Mouse (Mus musculus): ENCODE data around the gene Heca.
"Not testable (repeated sequence)": the region's sequence is repeated elsewhere in the genome, so short reads cannot be mapped to it uniquely, and the experiment has no call there.

Heca gene

DNA sequence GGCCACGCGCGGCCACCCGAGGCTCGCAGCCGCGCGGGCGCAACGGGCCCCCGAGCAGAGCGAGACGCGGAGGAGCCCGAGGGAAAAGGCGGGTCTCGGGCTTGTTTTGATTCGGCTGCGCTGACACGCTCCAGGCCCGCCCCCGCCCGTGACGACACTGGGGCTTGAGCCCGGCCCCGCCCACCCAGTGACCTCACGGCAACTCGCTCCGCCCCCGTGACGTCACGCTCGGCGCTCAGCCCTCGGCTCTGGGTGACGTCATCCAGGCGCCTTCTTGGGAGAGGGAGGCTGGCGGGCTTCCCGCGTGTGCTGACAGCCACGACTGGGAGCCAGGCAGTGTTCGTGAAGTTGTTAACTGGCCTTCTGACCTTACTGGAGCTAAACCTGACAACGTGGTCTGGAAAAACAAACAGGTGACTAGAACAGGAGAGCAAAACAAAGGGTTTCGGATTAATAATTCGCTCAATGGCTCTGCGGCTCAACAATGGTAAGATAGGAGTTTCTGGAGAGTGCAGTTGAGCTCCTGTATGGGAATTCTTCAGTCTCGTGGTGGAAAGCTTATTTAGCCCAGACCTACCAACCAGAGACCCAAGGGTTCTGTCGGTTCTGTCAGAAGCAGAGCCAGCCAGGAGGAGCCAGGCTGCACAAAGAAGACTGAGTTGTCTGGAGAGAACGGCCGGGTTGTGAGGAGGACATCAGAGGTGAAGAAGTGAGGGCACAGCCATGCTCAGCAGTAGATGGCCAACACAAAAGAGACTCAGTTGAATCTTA lies at the start of gene Heca:
Heca (minus strand) TSS at position 108 of the 771 bp plus-strand sequence.
- DNase-seq (ENCODE audit: low spot score), result peak; percentile 73

GRCm38 (mm10) chr10:17990576-17990975 lies 42.7 kb upstream of the Heca start:
- DNase-seq (ENCODE audit: low spot score), result no peak

- no peak for DNase-seq (ENCODE audit: low spot score)
Measured at GRCm38 (mm10) chr10:17989136-17989535, 41.3 kb upstream of the Heca start.

DNA sequence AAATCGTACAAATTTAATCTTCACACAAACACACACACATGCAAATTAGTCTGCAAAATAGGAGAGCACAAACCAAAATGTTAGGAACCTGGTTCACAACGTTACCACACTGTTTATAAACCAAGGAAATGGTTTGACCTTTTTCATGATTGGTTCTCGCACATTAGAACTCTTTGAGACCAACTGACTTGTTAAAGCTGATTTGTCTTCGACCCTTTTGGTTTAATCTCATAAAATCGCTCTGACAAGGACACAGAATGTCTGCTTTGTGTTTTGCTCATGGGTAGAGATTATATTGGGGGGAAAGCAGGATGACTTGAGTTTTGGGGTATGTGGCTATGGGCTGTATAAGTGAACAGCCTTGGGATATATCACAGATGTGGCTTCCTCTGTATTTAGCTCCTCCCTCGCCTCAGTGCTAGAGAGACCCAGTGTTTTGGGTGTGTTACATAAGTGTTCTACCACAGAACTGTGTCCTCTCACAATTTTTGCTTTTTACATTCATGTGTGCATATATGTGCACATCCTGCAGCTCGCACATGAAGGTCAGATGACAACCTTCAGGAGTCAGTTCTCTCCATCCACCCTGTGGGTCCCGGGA lies 40.1 kb upstream of the Heca start:
- DNase-seq (ENCODE audit: low spot score), result no peak

DNA sequence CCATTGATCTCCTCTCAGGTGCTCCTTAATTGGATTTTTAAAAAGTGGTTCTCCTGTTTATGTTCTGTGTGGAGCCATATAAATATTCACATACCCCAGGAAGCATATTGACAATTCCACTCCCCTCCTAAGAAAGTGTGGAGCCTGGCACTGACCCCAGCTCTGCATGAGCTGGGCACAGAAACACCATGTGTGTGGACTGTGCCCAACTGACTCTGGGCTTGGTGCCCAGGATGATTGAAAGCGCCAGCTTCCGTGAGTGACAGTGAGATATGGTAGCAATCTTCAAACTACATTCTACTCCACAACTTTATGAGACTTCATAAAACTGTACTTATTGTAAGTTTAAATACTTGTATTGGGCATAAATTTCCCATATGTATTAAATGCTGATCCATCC lies 35.4 kb upstream of the Heca start:
- DNase-seq (ENCODE audit: low spot score), result no peak

- DNase-seq (ENCODE audit: low spot score), result no peak
Measured at GRCm38 (mm10) chr10:17966090-17966489, 18.2 kb upstream of the Heca start.

DNA sequence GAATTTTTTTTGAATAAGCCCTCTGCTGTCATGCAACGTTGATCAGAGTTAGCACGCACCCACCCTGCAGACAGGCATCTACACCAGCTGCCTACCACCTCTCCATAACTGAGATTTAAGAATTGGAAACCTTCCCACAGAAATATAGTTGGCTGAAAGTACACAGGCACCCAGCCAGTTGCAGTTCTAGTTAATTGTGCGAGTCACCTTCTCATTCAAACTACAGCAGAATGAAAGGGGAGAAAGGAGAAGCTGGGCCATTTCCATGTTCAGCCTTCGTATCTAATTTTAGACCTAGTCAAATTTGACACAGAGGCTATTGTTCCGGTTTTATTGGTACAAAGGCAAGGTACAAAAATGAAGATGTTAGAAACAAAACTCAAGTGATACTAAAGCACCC lies 2.9 kb upstream of the Heca start:
- DNase-seq (ENCODE audit: low spot score), result no peak

- DNase-seq (ENCODE audit: low spot score), result peak; percentile 20
Measured at GRCm38 (mm10) chr10:17947175-17947906, 526 bp downstream of the Heca start.

- DNase-seq (ENCODE audit: low spot score), result not testable (repeated sequence)
Measured at GRCm38 (mm10) chr10:17946799-17947174, 1.1 kb downstream of the Heca start.

- DNase-seq (ENCODE audit: low spot score), result no peak
Measured at GRCm38 (mm10) chr10:17946046-17946445, 1.8 kb downstream of the Heca start.

DNA sequence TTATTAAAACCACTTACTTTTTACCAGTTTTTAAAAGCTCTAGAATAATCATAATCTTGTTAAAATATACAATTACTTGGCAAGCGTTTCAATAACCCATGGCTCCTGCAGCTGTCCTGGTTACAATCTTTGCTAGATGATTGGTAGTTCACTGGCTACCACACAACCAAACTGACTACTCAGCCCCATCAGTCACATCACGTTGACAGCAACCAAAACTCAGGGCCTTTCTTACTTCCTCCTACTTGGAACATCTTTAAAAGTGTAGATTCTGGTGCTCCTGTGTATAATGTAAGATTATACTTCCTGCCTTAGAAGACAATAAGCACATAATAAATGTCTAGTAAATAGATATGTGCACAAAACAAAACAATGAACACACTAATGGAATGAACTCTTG lies 14.2 kb downstream of the Heca start:
- no peak for DNase-seq (ENCODE audit: low spot score)

DNA sequence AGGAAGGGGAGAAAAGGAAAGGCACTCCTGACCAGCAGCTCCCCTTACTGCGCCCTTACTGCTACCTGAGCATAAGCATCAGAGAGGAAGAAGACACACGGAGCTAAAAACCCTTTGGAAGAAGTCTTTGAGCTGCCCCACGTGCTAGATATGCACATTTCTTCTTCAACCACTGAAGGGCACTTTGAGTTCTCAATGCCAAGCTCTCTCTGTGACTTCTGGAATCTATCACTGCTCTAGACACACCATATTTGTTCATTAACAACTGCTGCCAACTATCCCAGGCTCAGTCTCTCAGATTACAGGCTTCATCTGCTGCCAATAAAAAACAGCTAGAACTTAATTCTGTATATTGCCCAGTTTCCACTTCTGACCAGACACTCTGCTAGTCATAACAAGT lies 15.7 kb downstream of the Heca start:
- DNase-seq (ENCODE audit: low spot score), result no peak

GRCm38 (mm10) chr10:17931157-17931556 lies 16.7 kb downstream of the Heca start:
- DNase-seq (ENCODE audit: low spot score), result no peak

- no peak for DNase-seq (ENCODE audit: low spot score)
Measured at GRCm38 (mm10) chr10:17930445-17931083, 17.3 kb downstream of the Heca start.

DNA sequence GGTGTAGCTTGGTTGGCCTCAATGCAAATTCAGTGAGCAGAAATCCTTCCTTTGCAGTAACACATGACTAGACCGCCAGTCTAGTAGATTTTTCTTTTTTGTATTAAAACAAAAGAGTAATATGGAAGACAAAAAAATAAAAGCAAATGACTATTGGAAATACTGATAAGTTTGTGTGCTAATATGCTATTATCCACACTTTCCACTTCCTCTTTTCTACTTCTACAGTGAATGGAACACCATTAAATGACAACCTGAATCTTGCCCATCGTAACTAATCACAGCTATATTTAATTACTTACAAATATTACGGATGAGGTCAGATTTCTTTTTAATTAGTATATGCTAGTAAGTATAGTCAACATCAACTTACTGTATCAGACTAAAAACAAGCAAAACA lies 22.7 kb downstream of the Heca start:
- DNase-seq (ENCODE audit: low spot score), result no peak

DNA sequence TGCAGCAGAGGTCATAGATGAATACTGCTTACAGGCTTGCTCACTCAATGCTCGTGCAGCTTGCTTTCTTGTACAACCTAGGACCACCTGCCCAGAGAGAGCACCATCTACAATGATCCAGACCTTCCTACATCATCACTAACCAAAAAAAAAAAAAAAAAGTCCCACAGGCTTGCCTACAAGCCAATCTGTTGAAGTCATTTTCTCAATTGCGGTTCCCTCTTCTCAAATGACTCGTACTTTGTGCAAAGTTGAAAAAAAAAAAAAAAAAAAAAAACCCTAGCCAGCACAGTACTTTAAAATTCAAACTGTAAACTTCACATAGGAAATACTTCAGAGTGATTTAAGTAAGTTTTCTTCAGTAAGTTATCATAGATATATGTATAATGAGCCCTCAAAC lies 23.7 kb downstream of the Heca start:
- DNase-seq (ENCODE audit: low spot score), result no peak

DNA sequence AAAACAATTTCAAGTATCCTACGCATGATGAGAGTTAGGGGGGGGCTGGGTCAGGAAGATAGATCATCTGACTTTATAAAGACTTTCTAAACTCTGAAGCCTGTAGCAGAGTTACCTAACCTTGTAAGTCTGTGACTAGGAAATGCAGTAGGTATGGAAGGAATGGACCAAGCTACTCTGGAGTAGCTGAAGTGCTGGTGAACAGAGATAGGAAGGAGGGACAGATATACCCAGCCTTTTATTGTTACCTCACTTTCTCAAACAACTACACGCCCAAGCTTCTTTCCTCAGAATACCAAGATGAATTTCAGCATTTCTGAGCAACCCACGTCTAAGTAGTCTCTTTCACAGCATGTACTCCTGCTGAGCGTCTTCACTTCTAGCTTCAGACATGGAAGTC lies 26.5 kb downstream of the Heca start:
- DNase-seq (ENCODE audit: low spot score), result no peak

GRCm38 (mm10) chr10:17919971-17920370 lies 27.9 kb downstream of the Heca start:
- no peak for DNase-seq (ENCODE audit: low spot score)

DNA sequence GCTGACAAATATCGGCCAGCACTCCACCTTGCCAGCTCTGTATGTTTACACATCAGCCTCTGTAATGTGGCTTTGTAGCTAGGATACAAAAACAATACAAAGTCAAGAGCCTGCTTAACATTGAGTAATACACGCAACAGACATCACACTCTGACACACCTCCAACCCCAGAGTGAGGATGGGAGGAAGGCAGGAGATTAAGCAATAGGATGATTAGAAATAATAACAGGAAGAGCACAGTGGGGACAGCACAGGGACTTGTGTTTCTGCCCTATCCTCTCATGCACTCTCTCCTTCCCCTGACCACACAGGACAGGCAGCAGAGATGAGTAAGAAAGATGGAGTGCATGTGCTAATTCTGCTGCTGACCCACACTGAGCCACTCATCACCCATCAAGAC lies 28.8 kb downstream of the Heca start:
- DNase-seq (ENCODE audit: low spot score), result no peak

GRCm38 (mm10) chr10:17908731-17909130 lies 39.1 kb downstream of the Heca start:
- no peak for DNase-seq (ENCODE audit: low spot score)

DNA sequence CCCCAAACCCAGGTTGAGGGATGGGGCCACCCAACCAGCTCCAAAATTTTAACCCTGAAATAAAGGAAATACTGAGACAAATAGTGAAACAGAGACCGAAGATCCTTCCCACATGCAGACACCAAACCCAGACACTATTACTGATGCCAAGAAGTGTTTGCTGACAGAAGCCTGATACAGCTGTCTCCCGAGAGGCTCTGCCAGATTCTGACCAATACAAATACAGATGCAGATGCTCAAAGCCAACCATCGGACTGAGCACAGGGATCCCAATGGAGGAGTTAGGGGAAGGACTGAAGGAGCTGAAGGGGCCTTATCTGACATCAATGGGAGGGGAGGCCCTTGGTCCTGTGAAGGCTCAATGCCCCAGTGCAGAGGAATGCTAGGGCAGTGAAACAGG lies 41.5 kb downstream of the Heca start:
- DNase-seq (ENCODE audit: low spot score), result not testable (repeated sequence)

GRCm38 (mm10) chr10:17903449-17903848 lies 44.4 kb downstream of the Heca start:
- no peak for DNase-seq (ENCODE audit: low spot score)

- no peak for DNase-seq (ENCODE audit: low spot score)
Measured at GRCm38 (mm10) chr10:17880724-17881123, 67.1 kb downstream of the Heca start.

Data from ovary, adult 18-20 months (tissue).